Mouse (Mus musculus): Measurements from ENCODE around the gene Lrrc26. TPM values are rescaled to one million over a fixed set of nuclear protein-coding genes. Genes with fewer than 3 reads are reported as not detected.

Lrrc26 gene
- total and polyA plus RNA-seq, 2 experiments from 2014 or later = not detected

DNA sequence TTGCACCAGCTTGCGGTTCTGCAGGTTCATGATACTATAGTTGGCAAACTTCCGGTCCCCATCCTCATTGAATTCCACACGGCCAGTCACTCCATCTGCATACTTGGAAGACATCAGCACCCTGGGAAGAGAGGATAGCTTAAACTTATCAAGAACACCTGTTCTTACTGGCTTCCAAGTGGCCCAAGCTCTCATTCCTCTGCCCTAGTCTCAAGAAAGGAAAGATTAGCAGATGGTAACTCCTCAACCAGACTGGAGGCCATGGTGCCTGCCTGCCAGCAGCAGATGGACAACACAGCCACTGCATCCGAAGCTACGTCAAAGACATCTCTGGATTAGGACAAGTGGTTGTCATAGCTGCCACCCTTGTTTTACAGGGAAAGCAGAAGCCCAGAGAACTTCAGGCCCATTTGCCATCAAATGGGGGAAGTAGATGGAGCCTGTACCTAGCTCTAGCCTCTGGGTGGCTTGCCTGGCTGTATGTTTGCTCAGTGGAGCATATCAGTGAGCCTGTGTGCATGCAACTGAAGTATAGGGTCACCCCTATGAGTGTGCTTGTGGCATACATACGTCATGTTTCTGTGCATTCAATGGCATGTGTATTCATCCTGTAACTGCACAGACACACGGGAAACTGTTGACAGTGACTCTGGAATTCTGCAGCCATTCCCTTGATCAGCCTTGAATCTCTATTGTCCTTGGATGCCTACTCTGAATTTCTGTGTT lies 14.4 kb downstream of the Lrrc26 start:
- H3K27ac ChIP-seq (ENCODE audit: low read depth) = no peak overlapping the region
- H3K9ac ChIP-seq (replicated peaks; ENCODE audit: low read depth, low read length) = no peak overlapping the region
- H3K4me2 ChIP-seq (ENCODE audit: low read depth, low read length) = no peak overlapping the region
- no peaks in the 10 kb centered on the region for H3K9me3 ChIP-seq (replicated peaks; ENCODE audit: control insufficient read depth, low read length)
- WGBS = 61% methylated on average over 7 of the region's 7 CpGs
- H3K4me1 ChIP-seq (ENCODE audit: control insufficient read depth, insufficient read depth) = no peaks in the 10 kb centered on the region
- TF ChIP-seq CTCF (IDR thresholded peaks at IDR 0.05; ENCODE audit: low read depth) (no peak), EP300 (IDR thresholded peaks at IDR 0.05; ENCODE audit: low read depth) (no peak)
- no peak overlapping the region for H3K4me3 ChIP-seq (ENCODE audit: low read depth, low read length)
- ATAC-seq (ENCODE audit: insufficient read depth, low read depth) = no peak
- no peaks in the 10 kb centered on the region for H3K36me3 ChIP-seq (replicated peaks; ENCODE audit: control insufficient read depth, insufficient read depth, low read length)
- no peak for DNase-seq (ENCODE audit: low spot score)
- H3K27me3 ChIP-seq (ENCODE audit: control insufficient read depth, insufficient read depth, low read length) = peaks cover 29% of the 10 kb centered on the region

DNA sequence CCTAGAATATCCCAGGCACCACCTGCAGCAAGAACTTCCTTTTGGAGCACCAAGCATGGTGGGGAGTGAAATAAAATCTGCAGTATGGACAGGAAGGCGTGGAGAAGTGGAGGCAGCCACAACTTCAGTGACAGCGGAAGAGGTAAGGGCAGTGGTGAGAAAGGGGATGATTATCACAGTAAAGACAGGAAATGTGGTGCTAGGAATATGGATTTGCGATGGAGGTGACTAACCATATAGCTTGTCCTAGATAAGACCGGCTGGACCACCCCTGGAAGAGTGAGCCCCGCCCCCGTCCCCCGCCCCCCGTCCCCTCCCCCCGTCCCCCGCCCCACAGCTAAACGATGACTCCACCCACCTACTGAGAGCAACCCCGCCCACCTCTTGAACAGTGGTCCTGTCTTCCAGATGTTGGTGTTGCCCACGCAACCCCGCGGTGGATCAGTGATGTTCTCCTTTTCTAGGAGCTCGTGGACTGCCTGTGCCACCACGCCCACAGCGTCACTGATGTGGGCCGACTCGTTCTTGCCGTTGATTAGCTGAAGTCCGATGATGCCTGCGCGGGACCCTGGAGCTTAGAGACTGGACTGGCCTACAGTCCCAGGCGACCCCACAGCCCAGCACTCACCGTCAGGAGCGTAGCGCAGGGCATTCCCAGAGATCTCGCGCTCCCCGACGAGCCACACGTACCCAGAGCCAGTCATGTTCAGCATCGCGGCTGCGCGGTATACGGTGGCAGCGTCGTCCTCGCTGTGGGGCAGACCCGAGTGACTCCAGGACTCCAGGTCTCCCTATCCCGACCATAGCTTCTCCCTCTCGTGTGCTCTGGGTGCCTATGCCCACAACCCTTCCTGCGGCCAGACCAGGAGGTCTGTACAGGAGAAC lies 15.2 kb downstream of the Lrrc26 start:
- Histone ChIP-seq H3K27ac (ENCODE audit: low read depth) (no peak overlapping the region), H3K9ac (replicated peaks; ENCODE audit: low read depth, low read length) (no peak overlapping the region), H3K4me2 (ENCODE audit: low read depth, low read length) (peak overlapping the region; percentile 60), H3K4me1 (ENCODE audit: control insufficient read depth, insufficient read depth) (no peaks in the 10 kb centered on the region), H3K27me3 (ENCODE audit: control insufficient read depth, insufficient read depth, low read length) (peaks cover 31% of the 10 kb centered on the region), H3K4me3 (ENCODE audit: low read depth, low read length) (peak overlapping the region; percentile 40), H3K9me3 (replicated peaks; ENCODE audit: control insufficient read depth, low read length) (no peaks in the 10 kb centered on the region), H3K36me3 (replicated peaks; ENCODE audit: control insufficient read depth, insufficient read depth, low read length) (no peaks in the 10 kb centered on the region)
- WGBS = 2% methylated on average over 45 of the region's 45 CpGs
- TF ChIP-seq CTCF (IDR thresholded peaks at IDR 0.05; ENCODE audit: low read depth) = no peak
- no peak for TF ChIP-seq EP300 (IDR thresholded peaks at IDR 0.05; ENCODE audit: low read depth)
- ATAC-seq (ENCODE audit: insufficient read depth, low read depth) (0 out of 2 replicates have a peak, but pooled peaks have one; percentile 17), DNase-seq (ENCODE audit: low spot score) (no peak)

DNA sequence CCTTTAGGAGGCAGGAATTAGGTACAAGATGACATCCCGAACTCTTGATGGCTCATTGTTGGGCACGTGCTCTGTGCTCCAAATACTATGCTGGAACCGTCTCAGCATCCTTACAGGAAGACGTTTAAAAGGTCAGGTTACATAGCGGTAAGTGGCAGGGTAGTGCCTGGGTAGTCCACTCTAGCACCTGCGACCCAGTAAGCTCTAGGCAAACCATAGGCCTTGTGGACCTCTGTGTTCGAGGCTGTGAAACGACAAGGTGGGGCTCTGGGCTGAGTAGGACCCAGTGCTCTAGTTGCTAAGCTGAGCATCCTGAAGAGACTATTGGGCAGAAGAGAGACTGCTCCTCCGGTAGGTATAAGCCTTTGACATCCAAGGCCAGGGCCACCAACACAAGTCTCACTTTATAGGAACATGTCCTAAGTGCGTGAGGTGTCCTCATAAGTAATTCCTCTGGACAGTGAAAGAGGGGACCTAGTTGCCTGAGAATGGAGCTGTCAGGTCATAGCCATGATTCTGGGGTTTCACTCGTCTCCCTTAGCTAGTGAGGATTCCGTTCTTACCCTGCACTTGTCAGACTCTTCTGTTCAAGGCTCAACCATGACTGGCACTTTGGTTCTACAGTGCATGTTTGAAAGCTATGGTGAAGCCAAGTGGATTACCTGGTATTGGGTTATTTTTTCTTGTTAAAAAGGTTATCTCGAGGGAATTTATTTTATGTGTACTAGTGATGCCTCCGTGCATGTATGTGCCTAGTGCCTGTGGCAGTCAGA lies 16.1 kb downstream of the Lrrc26 start:
- DNase-seq (ENCODE audit: low spot score) = no peak
- Histone ChIP-seq H3K9ac (replicated peaks; ENCODE audit: low read depth, low read length) (no peak overlapping the region), H3K27me3 (ENCODE audit: control insufficient read depth, insufficient read depth, low read length) (peaks cover 38% of the 10 kb centered on the region), H3K4me3 (ENCODE audit: low read depth, low read length) (no peak overlapping the region), H3K36me3 (replicated peaks; ENCODE audit: control insufficient read depth, insufficient read depth, low read length) (no peaks in the 10 kb centered on the region), H3K27ac (ENCODE audit: low read depth) (no peak overlapping the region), H3K4me1 (ENCODE audit: control insufficient read depth, insufficient read depth) (no peaks in the 10 kb centered on the region), H3K4me2 (ENCODE audit: low read depth, low read length) (peak overlapping the region; percentile 60; the same call in 1 of the 2 replicates), H3K9me3 (replicated peaks; ENCODE audit: control insufficient read depth, low read length) (no peaks in the 10 kb centered on the region)
- 41% methylated on average over 14 of the region's 14 CpGs for WGBS
- no peak for TF ChIP-seq EP300 (IDR thresholded peaks at IDR 0.05; ENCODE audit: low read depth)
- TF ChIP-seq CTCF (IDR thresholded peaks at IDR 0.05; ENCODE audit: low read depth) = no peak
- no peak for ATAC-seq (ENCODE audit: insufficient read depth, low read depth)

- Histone ChIP-seq H3K4me1 (ENCODE audit: control insufficient read depth, insufficient read depth) (no peaks in the 10 kb centered on the region), H3K4me2 (ENCODE audit: low read depth, low read length) (no peak overlapping the region), H3K9ac (replicated peaks; ENCODE audit: low read depth, low read length) (no peak overlapping the region), H3K4me3 (ENCODE audit: low read depth, low read length) (no peak overlapping the region), H3K27ac (ENCODE audit: low read depth) (no peak overlapping the region), H3K9me3 (replicated peaks; ENCODE audit: control insufficient read depth, low read length) (no peaks in the 10 kb centered on the region), H3K36me3 (replicated peaks; ENCODE audit: control insufficient read depth, insufficient read depth, low read length) (no peaks in the 10 kb centered on the region), H3K27me3 (ENCODE audit: control insufficient read depth, insufficient read depth, low read length) (peaks cover 56% of the 10 kb centered on the region)
- DNase-seq (ENCODE audit: low spot score) (no peak), ATAC-seq (ENCODE audit: insufficient read depth, low read depth) (no peak)
- TF ChIP-seq EP300 (IDR thresholded peaks at IDR 0.05; ENCODE audit: low read depth) (no peak), CTCF (IDR thresholded peaks at IDR 0.05; ENCODE audit: low read depth) (no peak)
- 42% methylated on average over 10 of the region's 10 CpGs for WGBS
These were observed 20.5 kb downstream of the Lrrc26 start for GRCm38 (mm10) chr2:25310180-25310579.

GRCm38 (mm10) chr2:25310969-25311368 lies 21.3 kb downstream of the Lrrc26 start:
- WGBS = 3% methylated on average over 22 of the region's 22 CpGs
- no peak for DNase-seq (ENCODE audit: low spot score)
- no peak overlapping the region for H3K4me3 ChIP-seq (ENCODE audit: low read depth, low read length)
- no peak overlapping the region for H3K9ac ChIP-seq (replicated peaks; ENCODE audit: low read depth, low read length)
- H3K27ac ChIP-seq (ENCODE audit: low read depth) = no peak overlapping the region
- no peak for ATAC-seq (ENCODE audit: insufficient read depth, low read depth)
- no peaks in the 10 kb centered on the region for H3K4me1 ChIP-seq (ENCODE audit: control insufficient read depth, insufficient read depth)
- TF ChIP-seq CTCF (IDR thresholded peaks at IDR 0.05; ENCODE audit: low read depth) = no peak
- H3K4me2 ChIP-seq (ENCODE audit: low read depth, low read length) = no peak overlapping the region
- H3K27me3 ChIP-seq (ENCODE audit: control insufficient read depth, insufficient read depth, low read length) = peaks cover 50% of the 10 kb centered on the region
- H3K9me3 ChIP-seq (replicated peaks; ENCODE audit: control insufficient read depth, low read length) = no peaks in the 10 kb centered on the region
- no peaks in the 10 kb centered on the region for H3K36me3 ChIP-seq (replicated peaks; ENCODE audit: control insufficient read depth, insufficient read depth, low read length)
